Mouse (Mus musculus): ENCODE measurements around the gene Med28. TPM values are rescaled to one million over a fixed set of nuclear protein-coding genes. Genes with fewer than 3 reads are reported as not detected.

Med28 gene
- total and polyA plus RNA-seq, 3 experiments, result 83.7 to 107 (median 103) TPM

GRCm38 (mm10) chr5:45526338-45526737, 6.3 kb downstream of the Med28 start:
- Histone ChIP-seq H3K9me3 (replicated peaks; ENCODE audit: low read length) (no peaks in the 10 kb centered on the region), H3K36me3 (replicated peaks in 1 of 2; ENCODE audit: control insufficient read depth in 1 of 2, insufficient read depth in 1 of 2, low read length in 1 of 2) (peaks cover 46 to 87% of the 10 kb centered on the region in 2 experiments), H3K27me3 (replicated peaks) (no peaks in the 10 kb centered on the region), H3K4me2 (ENCODE audit: insufficient read depth, low read depth, poor library complexity, severe bottlenecking) (no peak overlapping the region), H3K27ac (ENCODE audit: insufficient read depth, low read depth) (no peak overlapping the region), H3K9ac (ENCODE audit: insufficient read depth, low read depth) (no peak overlapping the region), H3K4me3 (replicated peaks in 1 of 3; ENCODE audit: low read depth in 2 of 3, low read length in 2 of 3, poor library complexity in 1 of 3) (no peak overlapping the region), H3K79me2 (replicated peaks; ENCODE audit: control insufficient read depth, extremely low read depth, insufficient read depth, poor library complexity, severe bottlenecking) (peaks cover 12% of the 10 kb centered on the region), H3K4me1 (ENCODE audit: control insufficient read depth in 1 of 2, insufficient read depth in 2 of 2) (peaks cover 6 to 11% of the 10 kb centered on the region in 2 experiments; a peak in 3 of 4 replicates)
- in situ Hi-C loops (cut with MboI; ENCODE audit: low pct_ligation_motif_present, low pct_unique_long_range_greater_than_20kb, low sequenced_read_pairs), result loop anchor here (25.0 kb wide), 1 partner anchor 811 kb away; no protein-coding TSS in a partner anchor
- dilution Hi-C loops (cut with MboI; ENCODE audit: extremely low pct_ligation_motif_present, extremely low pct_unique_long_range_greater_than_20kb, low sequenced_read_pairs), result no loop called here
- DNase-seq (ENCODE audit: extremely low read depth), result no peak
- TF ChIP-seq UBTF (IDR thresholded peaks at IDR 0.05; ENCODE audit: low read depth, low read length) (no peak), TBP (conservative IDR thresholded peaks at IDR 0.05; ENCODE audit: low read depth, low read length) (no peak), MAZ (IDR thresholded peaks at IDR 0.05; ENCODE audit: low read depth, low read length) (no peak), MAFK (IDR thresholded peaks at IDR 0.05; ENCODE audit: insufficient replicate concordance, low read length) (no peak), ZKSCAN1 (IDR thresholded peaks at IDR 0.05; ENCODE audit: borderline replicate concordance, low read depth, low read length) (no peak), MAX (IDR thresholded peaks at IDR 0.05; ENCODE audit: low read length) (no peak), IRF4 (IDR thresholded peaks at IDR 0.05; ENCODE audit: low read depth, low read length) (no peak), NRF1 (IDR thresholded peaks at IDR 0.05; ENCODE audit: low read depth, low read length) (no peak), HCFC1 (IDR thresholded peaks at IDR 0.05; ENCODE audit: low read depth, low read length) (no peak)

GRCm38 (mm10) chr5:45529696-45530095, 9.7 kb downstream of the Med28 start:
- Histone ChIP-seq H3K9ac (ENCODE audit: insufficient read depth, low read depth) (no peak overlapping the region), H3K4me2 (ENCODE audit: insufficient read depth, low read depth, poor library complexity, severe bottlenecking) (no peak overlapping the region), H3K79me2 (replicated peaks; ENCODE audit: control insufficient read depth, extremely low read depth, insufficient read depth, poor library complexity, severe bottlenecking) (no peaks in the 10 kb centered on the region), H3K9me3 (replicated peaks; ENCODE audit: low read length) (no peaks in the 10 kb centered on the region), H3K27me3 (replicated peaks) (no peaks in the 10 kb centered on the region), H3K4me3 (replicated peaks in 1 of 3; ENCODE audit: low read depth in 2 of 3, low read length in 2 of 3, poor library complexity in 1 of 3) (no peak overlapping the region), H3K4me1 (ENCODE audit: control insufficient read depth in 1 of 2, insufficient read depth in 2 of 2) (peaks cover 0 to under 1% of the 10 kb centered on the region in 2 experiments; a peak in 1 of 4 replicates), H3K36me3 (replicated peaks in 1 of 2; ENCODE audit: control insufficient read depth in 1 of 2, insufficient read depth in 1 of 2, low read length in 1 of 2) (peaks cover 41 to 78% of the 10 kb centered on the region in 2 experiments), H3K27ac (ENCODE audit: insufficient read depth, low read depth) (no peak overlapping the region)
- TF ChIP-seq USF1 (IDR thresholded peaks at IDR 0.05; ENCODE audit: low read depth, low read length) (no peak), MEF2A (IDR thresholded peaks at IDR 0.05; ENCODE audit: borderline replicate concordance, low read depth, low read length) (no peak), SMC3 (IDR thresholded peaks at IDR 0.05; ENCODE audit: low read depth, low read length) (no peak), JUND (conservative IDR thresholded peaks at IDR 0.05; ENCODE audit: low read depth, low read length) (no peak), TBP (conservative IDR thresholded peaks at IDR 0.05; ENCODE audit: low read depth, low read length) (no peak), UBTF (IDR thresholded peaks at IDR 0.05; ENCODE audit: low read depth, low read length) (no peak), ZMIZ1 (IDR thresholded peaks at IDR 0.05; ENCODE audit: low read depth, low read length) (no peak)
- in situ Hi-C loops (cut with MboI; ENCODE audit: low pct_ligation_motif_present, low pct_unique_long_range_greater_than_20kb, low sequenced_read_pairs), result loop anchor here (5.0 to 25.0 kb wide), 3 partner anchors 42 to 808 kb away; partner anchors contain the start of gene Ncapg
- dilution Hi-C loops (cut with MboI; ENCODE audit: extremely low pct_ligation_motif_present, extremely low pct_unique_long_range_greater_than_20kb, low sequenced_read_pairs), result no loop called here
- DNase-seq (ENCODE audit: extremely low read depth), result peak; percentile 21
